Mouse (Mus musculus) CH12.LX (cell line): Measurements from ENCODE around the gene Polr3gl. TPM values are rescaled to one million over a fixed set of nuclear protein-coding genes. Genes with fewer than 3 reads are reported as not detected.

Experiments
- DNase-seq: peaks from one replicate; pipeline ENCODE4 v3.0.0-alpha.2; 2013; ENCODE audit errors: extremely low read depth
- H3K27ac ChIP-seq: 2 replicates; pipeline ENCODE4 v1.5.1; 2012; ENCODE audit warnings: low read depth, mild to moderate bottlenecking, control low read depth, moderate library complexity; ENCODE audit not compliant: insufficient read depth
- H3K27me3 ChIP-seq: replicated peaks from 2 replicates; pipeline ENCODE3; 2012; ENCODE audit warnings: inconsistent platforms
- H3K36me3 ChIP-seq, 2 experiments: replicated peaks in 1 of 2; 2 replicates each; pipeline versions ENCODE3 to v1.6.1; 2012; ENCODE audit warnings: inconsistent platforms in 1 of 2, low read length in 1 of 2, mild to moderate bottlenecking in 1 of 2, mixed read lengths in 1 of 2, moderate library complexity in 1 of 2; ENCODE audit not compliant: control insufficient read depth in 1 of 2, insufficient read depth in 1 of 2
- H3K4me1 ChIP-seq, 2 experiments: 2 replicates each; pipeline ENCODE4 v1.6.1; 2012; ENCODE audit warnings: inconsistent platforms in 1 of 2, moderate library complexity in 1 of 2; ENCODE audit not compliant: insufficient read depth in 2 of 2, control insufficient read depth in 1 of 2
- H3K4me2 ChIP-seq: 2 replicates; pipeline ENCODE4 v1.6.1; 2012; ENCODE audit warnings: low read depth, mild to moderate bottlenecking, control low read depth; ENCODE audit not compliant: poor library complexity, insufficient read depth, severe bottlenecking
- H3K4me3 ChIP-seq, 3 experiments: fragments of 150-350 bp in 1 of 3; sonication (generic) in 1 of 3; replicated peaks in 1 of 3; 2 replicates each; pipeline versions ENCODE3 to v1.5.1; 2011 to 2012; ENCODE audit warnings: low read depth in 2 of 3, low read length in 2 of 3, mild to moderate bottlenecking in 2 of 3, moderate library complexity in 2 of 3, control low read depth in 1 of 3, improper control_type of control experiment in 1 of 3, inconsistent platforms in 1 of 3, mixed read lengths in 1 of 3; ENCODE audit not compliant: poor library complexity in 1 of 3
- H3K79me2 ChIP-seq: replicated peaks from 2 replicates; pipeline ENCODE4 v1.6.1; 2012; ENCODE audit warnings: mild to moderate bottlenecking, moderate library complexity; ENCODE audit not compliant: control insufficient read depth, poor library complexity, insufficient read depth, severe bottlenecking; ENCODE audit errors: extremely low read depth
- H3K9ac ChIP-seq: 2 replicates; pipeline ENCODE4 v1.6.1; 2012; ENCODE audit warnings: low read depth, mild to moderate bottlenecking, control low read depth, moderate library complexity; ENCODE audit not compliant: insufficient read depth
- H3K9me3 ChIP-seq: replicated peaks from 2 replicates; pipeline ENCODE3; 2012; ENCODE audit warnings: low read length, inconsistent platforms, mixed read lengths
- BHLHE40 ChIP-seq: IDR thresholded peaks from 2 replicates; pipeline ENCODE4 v1.6.1; 2011; ENCODE audit warnings: mild to moderate bottlenecking, low read depth, low read length, improper control_type of control experiment
- CHD2 ChIP-seq: IDR thresholded peaks from 2 replicates; pipeline ENCODE4 v1.6.1; 2011; ENCODE audit warnings: low read length, improper control_type of control experiment
- CTCF ChIP-seq, 2 experiments: IDR thresholded peaks in 1 of 2; conservative IDR thresholded peaks in 1 of 2; 2 replicates each; pipeline ENCODE4 v1.5.1; 2011 to 2012; ENCODE audit warnings: low read depth in 2 of 2, low read length in 2 of 2, improper control_type of control experiment in 1 of 2, inconsistent platforms in 1 of 2, mild to moderate bottlenecking in 1 of 2, moderate library complexity in 1 of 2
- E2F4 ChIP-seq: IDR thresholded peaks from 2 replicates; pipeline ENCODE4 v1.6.1; 2011; ENCODE audit warnings: low read depth, low read length, improper control_type of control experiment; ENCODE audit not compliant: insufficient replicate concordance
- ELF1 ChIP-seq: IDR thresholded peaks from 2 replicates; pipeline ENCODE4 v1.6.1; 2014; ENCODE audit warnings: low read depth, mild to moderate bottlenecking, inconsistent platforms, low read length, improper control_type of control experiment
- EP300 ChIP-seq: IDR thresholded peaks from 2 replicates; pipeline ENCODE4 v1.6.1; 2011; ENCODE audit warnings: low read length, improper control_type of control experiment
- ETS1 ChIP-seq: conservative IDR thresholded peaks from 2 replicates; pipeline ENCODE4 v1.6.1; 2012; ENCODE audit warnings: low read depth, mild to moderate bottlenecking, inconsistent platforms, low read length, improper control_type of control experiment, moderate library complexity
- HCFC1 ChIP-seq: IDR thresholded peaks from 2 replicates; pipeline ENCODE4 v1.6.1; 2012; ENCODE audit warnings: low read depth, mild to moderate bottlenecking, inconsistent platforms, low read length, improper control_type of control experiment
- IRF4 ChIP-seq: IDR thresholded peaks from 2 replicates; pipeline ENCODE4 v1.6.1; 2014; ENCODE audit warnings: low read depth, mild to moderate bottlenecking, inconsistent platforms, low read length, improper control_type of control experiment
- JUN ChIP-seq: IDR thresholded peaks from 2 replicates; pipeline ENCODE4 v1.6.1; 2011; ENCODE audit warnings: low read depth, mild to moderate bottlenecking, low read length, improper control_type of control experiment, moderate library complexity; ENCODE audit not compliant: insufficient read depth
- JUND ChIP-seq: conservative IDR thresholded peaks from 2 replicates; pipeline ENCODE4 v1.6.1; 2011; ENCODE audit warnings: low read depth, low read length, improper control_type of control experiment
- KAT2A ChIP-seq: IDR thresholded peaks from 2 replicates; pipeline ENCODE4 v1.6.1; 2012; ENCODE audit warnings: low read length, improper control_type of control experiment, inconsistent platforms; ENCODE audit not compliant: insufficient replicate concordance
- MAFK ChIP-seq: IDR thresholded peaks from 2 replicates; pipeline ENCODE4 v1.6.1; 2011; ENCODE audit warnings: low read length, improper control_type of control experiment; ENCODE audit not compliant: insufficient replicate concordance
- MAX ChIP-seq: IDR thresholded peaks from 2 replicates; pipeline ENCODE4 v1.6.1; 2011; ENCODE audit warnings: low read length, improper control_type of control experiment
- MAZ ChIP-seq: IDR thresholded peaks from 2 replicates; pipeline ENCODE4 v1.6.1; 2012; ENCODE audit warnings: low read depth, mild to moderate bottlenecking, inconsistent platforms, low read length, improper control_type of control experiment, moderate library complexity
- MYC ChIP-seq: IDR thresholded peaks from 2 replicates; pipeline ENCODE4 v1.6.1; 2011; ENCODE audit warnings: low read depth, mild to moderate bottlenecking, improper control_type of control experiment, low read length
- NRF1 ChIP-seq: IDR thresholded peaks from 2 replicates; pipeline ENCODE4 v1.6.1; 2014; ENCODE audit warnings: low read depth, mild to moderate bottlenecking, inconsistent platforms, low read length, improper control_type of control experiment, moderate library complexity
- PAX5 ChIP-seq: IDR thresholded peaks from 2 replicates; pipeline ENCODE4 v1.6.1; 2012; ENCODE audit warnings: low read length, inconsistent platforms, mixed read lengths
- POLR2AphosphoS2 ChIP-seq: IDR thresholded peaks from 2 replicates; pipeline ENCODE4 v1.6.1; 2011; ENCODE audit warnings: low read depth, low read length, improper control_type of control experiment
- RAD21 ChIP-seq: IDR thresholded peaks from 2 replicates; pipeline ENCODE4 v1.6.1; 2011; ENCODE audit warnings: low read depth, mild to moderate bottlenecking, low read length, improper control_type of control experiment, moderate library complexity
- RCOR1 ChIP-seq: conservative IDR thresholded peaks from 2 replicates; pipeline ENCODE4 v1.6.1; 2012; ENCODE audit warnings: low read depth, mild to moderate bottlenecking, inconsistent platforms, low read length, improper control_type of control experiment
- SMC3 ChIP-seq: IDR thresholded peaks from 2 replicates; pipeline ENCODE4 v1.6.1; 2011; ENCODE audit warnings: low read depth, low read length, improper control_type of control experiment
- TBP ChIP-seq: conservative IDR thresholded peaks from 2 replicates; pipeline ENCODE4 v1.6.1; 2011; ENCODE audit warnings: low read depth, low read length, improper control_type of control experiment
- TCF12 ChIP-seq: IDR thresholded peaks from 2 replicates; pipeline ENCODE4 v1.6.1; 2014; ENCODE audit warnings: low read depth, mild to moderate bottlenecking, inconsistent platforms, low read length, improper control_type of control experiment
- UBTF ChIP-seq: IDR thresholded peaks from 2 replicates; pipeline ENCODE4 v1.6.1; 2012; ENCODE audit warnings: low read depth, mild to moderate bottlenecking, inconsistent platforms, low read length, improper control_type of control experiment, moderate library complexity
- USF1 ChIP-seq: IDR thresholded peaks from 2 replicates; pipeline ENCODE4 v1.6.1; 2014; ENCODE audit warnings: low read depth, mild to moderate bottlenecking, inconsistent platforms, low read length, improper control_type of control experiment
- USF2 ChIP-seq: conservative IDR thresholded peaks from 2 replicates; pipeline ENCODE4 v1.6.1; 2011; ENCODE audit warnings: low read depth, low read length, improper control_type of control experiment
- ZMIZ1 ChIP-seq: IDR thresholded peaks from 2 replicates; pipeline ENCODE4 v1.6.1; 2012; ENCODE audit warnings: low read depth, mild to moderate bottlenecking, inconsistent platforms, low read length, improper control_type of control experiment
- ZNF384 ChIP-seq: IDR thresholded peaks from 2 replicates; pipeline ENCODE4 v1.6.1; 2012; ENCODE audit warnings: low read depth, low read length, improper control_type of control experiment, inconsistent platforms
- dilution Hi-C: fragments of 300-500 bp; cut with MboI; formaldehyde crosslinking; loops from 2 replicates; pipeline ENCODE4 v1.14.3; 2020; ENCODE audit warnings: low sequenced_read_pairs; ENCODE audit not compliant: extremely low pct_unique_long_range_greater_than_20kb, extremely low pct_ligation_motif_present
- in situ Hi-C: fragments of 300-500 bp; cut with MboI; formaldehyde crosslinking; loops from 3 replicates; pipeline ENCODE4 v1.14.3; 2019; ENCODE audit warnings: low sequenced_read_pairs, low pct_ligation_motif_present, low pct_unique_long_range_greater_than_20kb, mixed read lengths
- polyA plus RNA-seq: library from polyadenylated mRNA; unstranded; fragments of >175 nt; gene quantifications from 2 replicates; pipeline ENCODE4 v1.2.1, GENCODE M21; 2012; ENCODE audit warnings: low read depth; ENCODE audit not compliant: insufficient read length
- total RNA-seq, 2 experiments: library from RNA; depleted of rRNA; stranded (reverse); fragments of 300-350 nt in 1 of 2; fragments of >200 nt in 1 of 2; gene quantifications; 2 replicates each; pipeline ENCODE4 v1.2.3; 2012 to 2014

Polr3gl gene
- total and polyA plus RNA-seq, 3 experiments, result 13.7 to 18.8 (median 15.7) TPM

DNA sequence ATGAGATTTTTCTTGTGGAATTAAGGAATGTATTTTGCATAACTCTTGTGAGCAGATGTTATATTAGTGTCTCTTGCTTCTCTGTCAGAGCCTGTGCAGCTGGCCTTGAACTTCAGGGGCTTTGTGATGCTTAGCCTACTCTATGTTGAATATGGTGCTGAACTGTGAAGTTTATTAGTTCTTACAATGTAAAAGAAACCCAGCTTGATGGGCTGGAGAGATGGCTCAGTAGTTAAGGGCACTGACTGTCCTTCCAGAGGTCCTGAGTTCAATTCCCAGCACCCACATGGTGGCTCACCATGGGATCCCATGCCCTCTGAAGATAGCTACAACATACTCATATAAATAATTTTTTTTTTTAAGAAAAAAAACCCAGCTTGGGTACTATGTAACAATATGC, 38.1 kb upstream of the Polr3gl start:
- no peak for DNase-seq
- Histone ChIP-seq H3K36me3 (peaks cover 17 to 35% of the 10 kb centered on the region in 2 experiments), H3K4me1 (peaks cover 5 to 36% of the 10 kb centered on the region in 2 experiments), H3K27me3 (no peaks in the 10 kb centered on the region), H3K9me3 (no peaks in the 10 kb centered on the region), H3K4me2 (no peak overlapping the region), H3K4me3 (no peak overlapping the region), H3K27ac (no peak overlapping the region), H3K9ac (no peak overlapping the region), H3K79me2 (peaks cover 22% of the 10 kb centered on the region)
- dilution Hi-C loops (no loop called here), in situ Hi-C loops (loop anchor here (5.0 kb wide), 1 partner anchor 40 kb away; the partner anchor contains the start of gene Polr3gl)
- TF ChIP-seq SMC3 (no peak), RAD21 (no peak), IRF4 (no peak), NRF1 (no peak), POLR2AphosphoS2 (no peak), KAT2A (no peak), MYC (no peak), ELF1 (no peak), JUND (no peak), HCFC1 (no peak), RCOR1 (no peak), UBTF (no peak), JUN (no peak), TBP (no peak), MAX (no peak), PAX5 (no peak), EP300 (no peak), MAZ (no peak), ZNF384 (no peak)

DNA sequence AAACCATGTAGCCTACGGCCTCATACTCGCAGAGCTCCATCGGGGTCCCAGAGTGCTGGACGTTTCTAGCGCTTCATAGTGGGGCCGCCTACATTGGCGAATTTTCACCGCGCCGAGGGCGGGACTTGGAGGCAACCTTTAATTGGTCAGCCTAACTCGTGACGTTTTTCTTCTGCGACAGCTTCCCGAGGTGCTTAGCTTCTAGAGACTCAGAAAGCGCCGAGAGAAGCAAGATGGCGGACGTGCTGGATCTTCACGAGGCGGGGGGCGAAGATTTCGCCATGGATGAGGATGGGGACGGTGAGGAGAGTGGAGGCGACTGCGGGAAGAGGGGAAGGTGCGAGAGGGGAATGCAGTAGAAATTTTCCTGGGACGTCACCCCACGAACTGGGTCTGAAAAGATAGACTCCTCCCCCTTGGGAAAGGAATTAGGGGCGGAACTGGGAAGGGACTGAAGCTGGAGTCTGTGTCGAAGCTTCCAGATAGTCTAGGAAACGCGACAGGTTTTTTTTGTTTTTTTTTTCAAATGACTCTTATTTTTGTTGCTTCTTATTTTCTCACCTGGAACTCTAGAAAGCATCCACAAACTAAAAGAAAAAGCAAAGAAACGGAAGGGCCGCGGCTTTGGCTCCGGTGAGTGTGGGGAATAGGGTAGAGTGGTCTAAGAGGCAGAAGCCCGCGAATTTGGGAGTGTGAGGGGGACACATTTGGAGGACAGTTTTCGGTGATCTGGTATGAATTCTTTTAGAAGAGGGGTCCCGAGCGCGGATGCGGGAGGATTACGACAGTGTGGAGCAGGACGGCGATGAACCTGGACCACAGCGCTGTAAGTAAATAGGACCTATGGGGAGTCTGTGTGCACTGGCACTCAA, 36.0 kb upstream of the Polr3gl start, which contains the start of gene Rbm8a:
Rbm8a (plus strand) TSS at position 205 of the 872 bp plus-strand sequence.
- peak within 1 kb of the TSS; percentile 98 for H3K4me2 ChIP-seq
- H3K79me2 ChIP-seq, result peaks cover 16% of the 10 kb centered on the region
- H3K4me1 ChIP-seq, result peaks cover 0 to 26% of the 10 kb centered on the region in 2 experiments; a peak in 2 of 4 replicates
- H3K27me3 ChIP-seq, result no peaks in the 10 kb centered on the region
- H3K4me3 ChIP-seq, result peak within 1 kb of the TSS; percentile 77 to 88 (median 78)
- no peaks in the 10 kb centered on the region for H3K9me3 ChIP-seq
- dilution Hi-C loops, result no loop called here
- DNase-seq, result peak; percentile 99
- in situ Hi-C loops, result loop anchor here (5.0 kb wide), 1 partner anchor 38 kb away; the partner anchor contains the start of gene Polr3gl
- peak within 1 kb of the TSS; percentile 92 for H3K9ac ChIP-seq
- peaks cover 15 to 36% of the 10 kb centered on the region in 2 experiments for H3K36me3 ChIP-seq
- H3K27ac ChIP-seq, result peak within 1 kb of the TSS; percentile 29; the same call in 1 of the 2 replicates
- TF ChIP-seq USF1 (no peak), EP300 (no peak; the same call in 1 of the 2 replicates), MAFK (no peak), KAT2A (peak; percentile 88; the same call in 1 of the 2 replicates), USF2 (no peak), CHD2 (peak; percentile 85), NRF1 (peak; percentile 66), MAZ (no peak), ZMIZ1 (peak; percentile 90), HCFC1 (peak; percentile 93), ELF1 (peak; percentile 67), BHLHE40 (no peak), JUN (no peak), E2F4 (peak; percentile 91; the same call in 1 of the 2 replicates), TCF12 (peak; percentile 96), POLR2AphosphoS2 (peak; percentile 89), MAX (peak; percentile 65), ETS1 (peak; percentile 31; the same call in 1 of the 2 replicates), CTCF (conservative IDR thresholded peaks at IDR 0.05 in 1 of 2, IDR thresholded peaks at IDR 0.05 in 1 of 2; ENCODE audit: low read depth in 2 of 2, low read length in 2 of 2) (no peak), TBP (peak; percentile 89)
